Mouse (Mus musculus) layer of hippocampus, adult 18-20 months (tissue): ENCODE measurements around the gene Cks1b. TPM values are rescaled to one million over a fixed set of nuclear protein-coding genes. Genes with fewer than 3 reads are reported as not detected.
A peak's percentile ranks its signal among the peaks of the same experiment; 100 is the strongest.

Source experiments
- DNase-seq, 2 experiments: peaks; one replicate each; pipeline ENCODE4 v3.0.0; 2022; ENCODE audit warnings: low spot score in 2 of 2
- total RNA-seq, 2 experiments: library from RNA; stranded (reverse); gene quantifications; 2 replicates each; pipeline ENCODE4 v1.2.3; 2021

Gene Cks1b
- total RNA-seq, 2 experiments from 2014 or later = 2.3 to 2.4 TPM

- DNase-seq = no peak
These were observed 34.4 kb downstream of the Cks1b start for GRCm38 (mm10) chr3:89383651-89384255.

- DNase-seq = no peak
These were observed 35.2 kb downstream of the Cks1b start for GRCm38 (mm10) chr3:89382950-89383349.

- no peak for DNase-seq
These were observed 35.9 kb downstream of the Cks1b start for GRCm38 (mm10) chr3:89382033-89382882.

GRCm38 (mm10) chr3:89381233-89381632 lies 37.0 kb downstream of the Cks1b start:
- DNase-seq = no peak

- no peak for DNase-seq
These were observed 37.5 kb downstream of the Cks1b start for GRCm38 (mm10) chr3:89380711-89381110.

- DNase-seq = no peak
These were observed 37.9 kb downstream of the Cks1b start for GRCm38 (mm10) chr3:89380291-89380690.

- no peak for DNase-seq
These were observed 38.6 kb downstream of the Cks1b start for GRCm38 (mm10) chr3:89379388-89380131.

GRCm38 (mm10) chr3:89378394-89379067 lies 39.7 kb downstream of the Cks1b start:
- DNase-seq = peak; percentile 56 to 63

- DNase-seq = no peak
These were observed 40.4 kb downstream of the Cks1b start for GRCm38 (mm10) chr3:89377831-89378230.

- no peak for DNase-seq
These were observed 44.5 kb downstream of the Cks1b start for GRCm38 (mm10) chr3:89373581-89374231.

GRCm38 (mm10) chr3:89367338-89367737 lies 50.8 kb downstream of the Cks1b start:
- DNase-seq = no peak

GRCm38 (mm10) chr3:89365486-89366414 lies 52.4 kb downstream of the Cks1b start:
- DNase-seq = no peak

Other genes with a start within 250 kb of the Cks1b start
- gene Scamp3, start 240.9 kb downstream of the Cks1b start, total RNA-seq = 10 to 100 TPM; 68.5 to 69.8 TPM
- 10 to 100 TPM; 49.0 to 59.9 TPM for gene Fam189b, start 235.2 kb downstream of the Cks1b start, total RNA-seq
- 10 to 100 TPM; 57.3 to 59.9 TPM for gene Gba, start 215.5 kb downstream of the Cks1b start, total RNA-seq
- 10 to 100 TPM; 30.5 to 30.7 TPM for gene Thbs3, start 203.2 kb downstream of the Cks1b start, total RNA-seq
- gene Mtx1, start 191.3 kb downstream of the Cks1b start, total RNA-seq = 10 to 100 TPM; 84.9 to 91.6 TPM
- gene Muc1, start 189.3 kb downstream of the Cks1b start, total RNA-seq = under 1 TPM; 0.71 to 0.84 TPM
- 10 to 100 TPM; 78.0 to 81.3 TPM for gene Krtcap2, start 172.4 kb downstream of the Cks1b start, total RNA-seq
- 10 to 100 TPM; 83.1 to 86.0 TPM for gene Trim46, start 172.1 kb downstream of the Cks1b start, total RNA-seq
- gene Dpm3, start 159.0 kb downstream of the Cks1b start, total RNA-seq = 10 to 100 TPM; 64.2 to 66.9 TPM
- 10 to 100 TPM; 43.7 to 52.2 TPM for gene Slc50a1, start 147.8 kb downstream of the Cks1b start, total RNA-seq
- gene Efna1, start 137.2 kb downstream of the Cks1b start, total RNA-seq = 10 to 100 TPM in 1 of 2 experiments, 1 to 10 TPM in 1; 8.4 to 11.4 TPM
- gene Efna3, start 95.4 kb downstream of the Cks1b start, total RNA-seq = 10 to 100 TPM; 78.2 to 80.1 TPM
- under 1 TPM; 0.53 to 0.77 TPM for gene Efna4, start 80.4 kb downstream of the Cks1b start, total RNA-seq
- 100 to 1,000 TPM; 120 to 126 TPM for gene Adam15, start 68.4 kb downstream of the Cks1b start, total RNA-seq
- under 1 TPM; 0.22 to 0.41 TPM for gene Dcst2, start 56.4 kb downstream of the Cks1b start, total RNA-seq
- not detected for gene Dcst1, start 53.1 kb downstream of the Cks1b start, total RNA-seq
- 10 to 100 TPM; 12.1 to 16.8 TPM for gene Zbtb7b, start 23.6 kb downstream of the Cks1b start, total RNA-seq
- gene Lenep, start 15.6 kb downstream of the Cks1b start, total RNA-seq = 1 to 10 TPM; 2.5 to 4.4 TPM
- 10 to 100 TPM; 39.8 to 39.9 TPM for gene Flad1, start 6.5 kb downstream of the Cks1b start, total RNA-seq
- 10 to 100 TPM; 11.5 to 12.8 TPM for gene Shc1, start 60 bp upstream of the Cks1b start, total RNA-seq
- gene Pygo2, start 11.8 kb upstream of the Cks1b start, total RNA-seq = 10 to 100 TPM; 60.4 to 64.9 TPM
- gene Pbxip1, start 18.3 kb upstream of the Cks1b start, total RNA-seq = 10 to 100 TPM; 37.7 to 41.2 TPM
- gene Pmvk, start 36.2 kb upstream of the Cks1b start, total RNA-seq = 10 to 100 TPM; 29.4 to 34.3 TPM
- 10 to 100 TPM; 24.6 to 26.6 TPM for gene Kcnn3, start 101.8 kb upstream of the Cks1b start, total RNA-seq